8 mouse cellular contexts compared by ENCODE assay signal in the genomic region with DNA sequence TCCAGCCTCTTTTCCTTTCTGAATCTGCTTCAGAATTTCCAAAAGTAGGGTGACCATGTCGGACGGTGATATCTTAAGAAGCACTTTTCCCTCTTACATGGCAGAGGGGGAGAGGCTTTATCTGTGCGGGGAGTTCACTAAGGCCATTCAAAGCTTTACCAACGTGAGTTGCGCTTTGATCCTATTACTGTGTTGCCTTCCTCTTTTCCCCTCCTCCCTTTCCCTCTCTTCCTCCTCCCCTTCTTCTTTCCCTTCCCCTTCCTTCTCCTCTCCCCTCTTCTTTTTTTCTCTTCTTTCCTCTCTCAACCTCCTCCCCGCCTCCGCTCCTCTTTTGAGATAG. TPM values are rescaled to one million over a fixed set of nuclear protein-coding genes. Genes with fewer than 3 reads are reported as not detected.
DNase-seq lines count a peak whose midpoint lies in the region; ATAC-seq and TF ChIP-seq lines count a peak whose summit lies in the region.

No protein-coding gene starts in this region.

- H3K4me1 ChIP-seq in heart, embryonic 15.5 days (replicated peaks), result peaks cover 11% of the 10 kb centered on the region
- H3K4me1 ChIP-seq in MEL (ENCODE audit: control insufficient read depth in 1 of 2, insufficient read depth in 2 of 2, low read length in 2 of 2), result peaks cover 11 to 44% of the 10 kb centered on the region in 2 experiments
- H3K4me1 ChIP-seq in hindbrain, embryonic 11.5 days (replicated peaks; ENCODE audit: control insufficient read depth, insufficient read depth, low read length), result 0 out of 2 replicates have a peak, but pooled peaks cover 3% of the 10 kb centered on the region

- peak overlapping the region; percentile 36 for H3K9ac ChIP-seq in heart, embryonic 15.5 days
- H3K9ac ChIP-seq in MEL (ENCODE audit: control insufficient read depth, low read depth, low read length, poor library complexity, severe bottlenecking), result peak overlapping the region; percentile 42
- H3K9ac ChIP-seq in hindbrain, embryonic 11.5 days (ENCODE audit: low read depth, low read length), result peak overlapping the region; percentile 44

- no peak for TF ChIP-seq EP300 in MEL (IDR thresholded peaks at IDR 0.05; ENCODE audit: low read depth in 1 of 2, low read length in 2 of 2)

- no peaks in the 10 kb centered on the region for H3K27me3 ChIP-seq in heart, embryonic 15.5 days
- no peaks in the 10 kb centered on the region for H3K27me3 ChIP-seq in MEL (ENCODE audit: control insufficient read depth in 1 of 2, insufficient read depth in 2 of 2, low read length in 2 of 2)
- H3K27me3 ChIP-seq in hindbrain, embryonic 11.5 days (ENCODE audit: control insufficient read depth, insufficient read depth, low read length), result no peaks in the 10 kb centered on the region

- H3K27ac ChIP-seq in heart, embryonic 15.5 days, result peak overlapping the region; percentile 17; the same call in 1 of the 2 replicates
- peak overlapping the region; percentile 18; the same call in 1 of the 2 replicates for H3K27ac ChIP-seq in MEL (ENCODE audit: control insufficient read depth, low read depth, low read length)
- no peak overlapping the region for H3K27ac ChIP-seq in hindbrain, embryonic 11.5 days (ENCODE audit: low read depth, low read length)

- peak overlapping the region; percentile 51 for H3K4me3 ChIP-seq in heart, embryonic 15.5 days
- peak overlapping the region; percentile 68 to 73 for H3K4me3 ChIP-seq in MEL (ENCODE audit: control insufficient read depth in 1 of 2, insufficient read depth in 1 of 2, low read depth in 2 of 2, low read length in 2 of 2)
- peak overlapping the region; percentile 35 for H3K4me3 ChIP-seq in hindbrain, embryonic 11.5 days (ENCODE audit: low read depth, low read length)

- no peaks in the 10 kb centered on the region for H3K9me3 ChIP-seq in heart, embryonic 15.5 days (replicated peaks)
- no peaks in the 10 kb centered on the region for H3K9me3 ChIP-seq in MEL (replicated peaks; ENCODE audit: insufficient read depth, low read length)
- H3K9me3 ChIP-seq in hindbrain, embryonic 11.5 days (ENCODE audit: control insufficient read depth, low read length), result no peaks in the 10 kb centered on the region

- DNase-seq in heart, adult 18-20 months, result no peak
- DNase-seq in MEL (ENCODE audit: low read depth, low spot score), result no peak
- DNase-seq in hindbrain, embryonic 11.5 days (ENCODE audit: low spot score), result no peak
- DNase-seq in thymus, postnatal 10 days (ENCODE audit: low spot score in 2 of 2), result no peak
- no peak for DNase-seq in frontal cortex, postnatal 10 days (ENCODE audit: low spot score in 2 of 2)
- DNase-seq in urinary bladder, adult 2 months (ENCODE audit: low spot score), result no peak

- H3K36me3 ChIP-seq in heart, embryonic 15.5 days, result no peaks in the 10 kb centered on the region
- peaks cover 0 to 24% of the 10 kb centered on the region in 2 experiments; a peak in 2 of 4 replicates for H3K36me3 ChIP-seq in MEL (ENCODE audit: control insufficient read depth in 1 of 2, insufficient read depth in 2 of 2, low read length in 2 of 2)
- H3K36me3 ChIP-seq in hindbrain, embryonic 11.5 days (ENCODE audit: control insufficient read depth, insufficient read depth, low read length), result no peaks in the 10 kb centered on the region

- TF ChIP-seq RAD21 in MEL (IDR thresholded peaks at IDR 0.05; ENCODE audit: low read depth, low read length), result no peak

- peak overlapping the region; percentile 73 for H3K4me2 ChIP-seq in heart, embryonic 15.5 days
- peak overlapping the region; percentile 69 for H3K4me2 ChIP-seq in hindbrain, embryonic 11.5 days (replicated peaks; ENCODE audit: low read depth, low read length)

- 26% methylated on average over 7 of the region's 7 CpGs for whole genome bisulfite sequencing in heart, embryonic 15.5 days
- WGBS in hindbrain, embryonic 11.5 days, result 30% methylated on average over 7 of the region's 7 CpGs

- no peak for TF ChIP-seq CTCF in MEL (IDR thresholded peaks at IDR 0.05 in 2 of 3, conservative IDR thresholded peaks at IDR 0.05 in 1 of 3; ENCODE audit: control insufficient read depth in 1 of 3, insufficient read depth in 1 of 3, low read depth in 2 of 3, low read length in 3 of 3, poor library complexity in 1 of 3, severe bottlenecking in 1 of 3)

- no peak for ATAC-seq in heart, embryonic 15.5 days (replicated peaks; ENCODE audit: insufficient number of reproducible peaks, insufficient read depth, low FRiP score, low read depth)
- peak; percentile 45 for ATAC-seq in hindbrain, embryonic 11.5 days (ENCODE audit: low FRiP score)
- peak; percentile 21 for ATAC-seq in megakaryocyte progenitor cell, adult 5-6 weeks (replicated peaks; ENCODE audit: poor library complexity)

- H3K79me2 ChIP-seq in MEL (ENCODE audit: control insufficient read depth, insufficient read depth, low read length, poor library complexity), result peaks cover 1% of the 10 kb centered on the region; the same call in 1 of the 2 replicates

- no peak for TF ChIP-seq POLR2A in MEL (IDR thresholded peaks at IDR 0.05; ENCODE audit: control insufficient read depth in 1 of 2, insufficient read depth in 1 of 2, low read depth in 1 of 2, low read length in 2 of 2, poor library complexity in 1 of 2)

TF ChIP-seq in MEL, 35 proteins besides CTCF, POLR2A, EP300 and RAD21:
- TF ChIP-seq MAZ (IDR thresholded peaks at IDR 0.05; ENCODE audit: low read depth, low read length) (peak; percentile 23; the same call in 1 of the 2 replicates), ETS1 (IDR thresholded peaks at IDR 0.05; ENCODE audit: low read depth, low read length) (0 out of 2 replicates have a peak, but pooled peaks have one; percentile 3), TAL1 (IDR thresholded peaks at IDR 0.05; ENCODE audit: low read length) (no peak)

RNA-seq across cellular contexts. Expression of gene Ttc25, which starts 0.3 kb away (rescaled TPM):
- polyA plus RNA-seq in heart, embryonic 15.5 days (2015; fragmentation: Nextera tagmentation; extraction: Ambion mirVana), result 0.66 TPM in 2 replicates
- total RNA-seq in heart, adult 18-20 months (2021), result under 1 TPM; 0.17 to 0.46 TPM
- total RNA-seq in MEL (2012; rRNA removed), result 0.23 and 0.46 TPM in 2 replicates
- polyA plus RNA-seq in MEL (2012; ENCODE audit: insufficient read depth in 1 of 2, insufficient read length in 2 of 2, low read depth in 1 of 2, low replicate concordance in 2 of 2, missing spikeins in 1 of 2), result under 1 TPM in 1 of 2 experiments, not detected in 1; 0.92 TPM
- 2.6 and 2.8 TPM in 2 replicates for polyA plus RNA-seq in hindbrain, embryonic 11.5 days (2014; fragmentation: Nextera tagmentation; extraction: Ambion mirVana)
- total RNA-seq in megakaryocyte progenitor cell, adult 5-6 weeks (2015), result 0.05 TPM in 1 of 2 replicates, not detected in the other
- total RNA-seq in megakaryocyte progenitor cell, adult 5-6 weeks (2017), result 0.04 and 0.30 TPM in 2 replicates
- 0.26 and 0.60 TPM in 2 replicates for polyA plus RNA-seq in urinary bladder, adult 2 months (2012; rRNA removed)

RNA-seq across cellular contexts. Expression of gene Acly, which starts 17.9 kb away (rescaled TPM):
- 49.5 and 76.6 TPM in 2 replicates for polyA plus RNA-seq in heart, embryonic 15.5 days (2015; fragmentation: Nextera tagmentation; extraction: Ambion mirVana)
- total RNA-seq in heart, adult 18-20 months (2021), result 10 to 100 TPM; 35.6 to 80.9 TPM
- 220 and 234 TPM in 2 replicates for total RNA-seq in MEL (2012; rRNA removed)
- polyA plus RNA-seq in MEL (2012; ENCODE audit: insufficient read depth in 1 of 2, insufficient read length in 2 of 2, low read depth in 1 of 2, low replicate concordance in 2 of 2, missing spikeins in 1 of 2), result 100 to 1,000 TPM in 1 of 2 experiments, not detected in 1; 167 TPM
- polyA plus RNA-seq in hindbrain, embryonic 11.5 days (2014; fragmentation: Nextera tagmentation; extraction: Ambion mirVana), result 259 and 306 TPM in 2 replicates
- 80.4 and 81.7 TPM in 2 replicates for total RNA-seq in megakaryocyte progenitor cell, adult 5-6 weeks (2015)
- total RNA-seq in megakaryocyte progenitor cell, adult 5-6 weeks (2017), result 89.1 and 101 TPM in 2 replicates
- 83.9 and 93.7 TPM in 2 replicates for polyA plus RNA-seq in urinary bladder, adult 2 months (2012; rRNA removed)

RNA-seq across cellular contexts. Expression of gene Cnp, which starts 29.0 kb away (rescaled TPM):
- 17.4 and 27.6 TPM in 2 replicates for polyA plus RNA-seq in heart, embryonic 15.5 days (2015; fragmentation: Nextera tagmentation; extraction: Ambion mirVana)
- total RNA-seq in heart, adult 18-20 months (2021), result 1 to 10 TPM; 6.1 to 7.7 TPM
- total RNA-seq in MEL (2012; rRNA removed), result 19.0 and 20.1 TPM in 2 replicates
- polyA plus RNA-seq in MEL (2012; ENCODE audit: insufficient read depth in 1 of 2, insufficient read length in 2 of 2, low read depth in 1 of 2, low replicate concordance in 2 of 2, missing spikeins in 1 of 2), result 10 to 100 TPM in 1 of 2 experiments, not detected in 1; 20.8 TPM
- 17.4 and 17.8 TPM in 2 replicates for polyA plus RNA-seq in hindbrain, embryonic 11.5 days (2014; fragmentation: Nextera tagmentation; extraction: Ambion mirVana)
- total RNA-seq in megakaryocyte progenitor cell, adult 5-6 weeks (2015), result 6.9 and 8.2 TPM in 2 replicates
- 16.2 and 21.7 TPM in 2 replicates for total RNA-seq in megakaryocyte progenitor cell, adult 5-6 weeks (2017)
- 34.9 and 36.0 TPM in 2 replicates for polyA plus RNA-seq in urinary bladder, adult 2 months (2012; rRNA removed)
